Mouse (Mus musculus) limb, embryonic 14.5 days (tissue): ENCODE results near the gene Sema4c. TPM values are rescaled to one million over a fixed set of nuclear protein-coding genes. Genes with fewer than 3 reads are reported as not detected.

Experiments used
- ATAC-seq: fragments of 200-750 bp; cut with Nextera tagmentation; 2 replicates; pipeline ENCODE4 v1.8.0; 2017; ENCODE audit warnings: low read depth, moderate number of reproducible peaks, moderate TSS enrichment; ENCODE audit not compliant: low FRiP score
- DNase-seq: peaks from one replicate; pipeline ENCODE4 v3.0.0-alpha.2; 2015; ENCODE audit warnings: low spot score
- H3K27ac ChIP-seq: fragments of 300-500 bp; sonication (generic); replicated peaks from 2 replicates; pipeline ENCODE4 v1.5.1; 2014; ENCODE audit warnings: low read depth, mild to moderate bottlenecking, low read length, moderate library complexity, mixed read lengths
- H3K27me3 ChIP-seq: fragments of 300-500 bp; sonication (generic); 2 replicates; pipeline ENCODE4 v1.6.1; 2014; ENCODE audit warnings: low read length, mixed read lengths; ENCODE audit not compliant: control insufficient read depth, insufficient read depth
- H3K36me3 ChIP-seq: fragments of 300-500 bp; sonication (generic); 2 replicates; pipeline ENCODE4 v1.6.1; 2014; ENCODE audit warnings: mild to moderate bottlenecking, low read length, moderate library complexity, mixed read lengths; ENCODE audit not compliant: control insufficient read depth, insufficient read depth
- H3K4me1 ChIP-seq: fragments of 300-500 bp; sonication (generic); 2 replicates; pipeline ENCODE4 v1.6.1; 2014; ENCODE audit warnings: antibody characterized with exemption, low read length, mixed read lengths; ENCODE audit not compliant: control insufficient read depth, insufficient read depth
- H3K4me2 ChIP-seq: fragments of 300-500 bp; sonication (generic); replicated peaks from 2 replicates; pipeline ENCODE4 v1.6.1; 2014; ENCODE audit warnings: low read depth, mild to moderate bottlenecking, low read length, moderate library complexity; ENCODE audit not compliant: severe bottlenecking
- H3K4me3 ChIP-seq: fragments of 300-500 bp; sonication (generic); replicated peaks from 2 replicates; pipeline ENCODE4 v1.5.1; 2014; ENCODE audit warnings: low read length
- H3K9ac ChIP-seq: fragments of 300-500 bp; sonication (generic); 2 replicates; pipeline ENCODE4 v1.6.1; 2014; ENCODE audit warnings: mild to moderate bottlenecking, low read depth, low read length, moderate library complexity; ENCODE audit not compliant: severe bottlenecking
- H3K9me3 ChIP-seq: fragments of 300-500 bp; sonication (generic); 2 replicates; pipeline ENCODE4 v1.6.1; 2016; ENCODE audit warnings: low read length; ENCODE audit not compliant: control insufficient read depth
- POLR2A ChIP-seq: fragments of 200-500 bp; IDR thresholded peaks from 2 replicates; pipeline ENCODE4 v1.8.0; 2012; ENCODE audit warnings: inconsistent platforms, mild to moderate bottlenecking, moderate library complexity, borderline replicate concordance; ENCODE audit not compliant: insufficient read depth, insufficient read length; ENCODE audit errors: extremely low read depth
- WGBS: fragments of 180-500 bp; shearing (Covaris S2); extraction: QIAGEN DNeasy Blood & Tissue Kit; methylation state at CpG from one replicate; pipeline ENCODE4 v1.1.7; 2014; 5-methylcytosine and 5-hydroxymethylcytosine counted together
- polyA plus RNA-seq, 2 experiments: library from polyadenylated mRNA; depleted of rRNA in 1 of 2; stranded (reverse) in 1 of 2; unstranded in 1 of 2; fragments of >200 nt; fragmentation: Nextera tagmentation in 1 of 2; extraction: Ambion mirVana in 1 of 2; gene quantifications; 2 replicates each; pipeline versions ENCODE4 v1.2.1 to v1.2.3; 2012 to 2014

The Sema4c gene
- polyA plus RNA-seq, 2 experiments: 2.0 to 45.9 TPM

GRCm38 (mm10) chr1:36555798-36556395 lies 2.3 kb downstream of the Sema4c start:
- Histone ChIP-seq H3K4me1 (peaks cover 29% of the 10 kb centered on the region), H3K9me3 (no peaks in the 10 kb centered on the region), H3K9ac (peak overlapping the region; percentile 96), H3K27me3 (no peaks in the 10 kb centered on the region), H3K27ac (peak overlapping the region; percentile 99), H3K4me2 (peak overlapping the region; percentile 96), H3K36me3 (peaks cover 45% of the 10 kb centered on the region), H3K4me3 (peak overlapping the region; percentile 96)
- DNase-seq (no peak), ATAC-seq (no peak)
- no peak for TF ChIP-seq POLR2A
- WGBS: 3% methylated on average over 8 of the region's 8 CpGs

GRCm38 (mm10) chr1:36554633-36555399 lies 3.3 kb downstream of the Sema4c start:
- H3K4me1 ChIP-seq: peaks cover 29% of the 10 kb centered on the region
- peak overlapping the region; percentile 99; the same call in 1 of the 2 replicates for H3K27ac ChIP-seq
- peaks cover 56% of the 10 kb centered on the region for H3K36me3 ChIP-seq
- H3K4me3 ChIP-seq: peak overlapping the region; percentile 96
- no peak for ATAC-seq
- peak overlapping the region; percentile 96 for H3K4me2 ChIP-seq
- no peaks in the 10 kb centered on the region for H3K27me3 ChIP-seq
- H3K9me3 ChIP-seq: no peaks in the 10 kb centered on the region
- H3K9ac ChIP-seq: peak overlapping the region; percentile 96; the same call in 1 of the 2 replicates
- no peak for TF ChIP-seq POLR2A
- 66% methylated on average over 21 of the region's 21 CpGs for WGBS
- DNase-seq: no peak

GRCm38 (mm10) chr1:36552506-36552905 lies 5.6 kb downstream of the Sema4c start:
- no peak overlapping the region for H3K9ac ChIP-seq
- H3K4me1 ChIP-seq: peaks cover 30% of the 10 kb centered on the region
- DNase-seq: no peak
- no peak for TF ChIP-seq POLR2A
- H3K27ac ChIP-seq: no peak overlapping the region
- H3K4me3 ChIP-seq: no peak overlapping the region
- H3K4me2 ChIP-seq: no peak overlapping the region
- H3K9me3 ChIP-seq: no peaks in the 10 kb centered on the region
- 93% methylated on average over 16 of the region's 16 CpGs for whole genome bisulfite sequencing
- H3K36me3 ChIP-seq: peaks cover 72% of the 10 kb centered on the region
- no peak for ATAC-seq
- no peaks in the 10 kb centered on the region for H3K27me3 ChIP-seq

- H3K4me1 ChIP-seq: peaks cover 32% of the 10 kb centered on the region
- H3K36me3 ChIP-seq: peaks cover 72% of the 10 kb centered on the region
- H3K27me3 ChIP-seq: no peaks in the 10 kb centered on the region
- no peak overlapping the region for H3K4me2 ChIP-seq
- H3K27ac ChIP-seq: no peak overlapping the region
- DNase-seq (no peak), ATAC-seq (no peak)
- H3K4me3 ChIP-seq: no peak overlapping the region
- TF ChIP-seq POLR2A: no peak
- WGBS: 86% methylated on average over 17 of the region's 17 CpGs
- H3K9me3 ChIP-seq: no peaks in the 10 kb centered on the region
- no peak overlapping the region; the same call in 1 of the 2 replicates for H3K9ac ChIP-seq
Observed at GRCm38 (mm10) chr1:36551904-36552303, 6.2 kb downstream of the Sema4c start.

- ATAC-seq (no peak), DNase-seq (no peak)
- 82% methylated on average over 20 of the region's 20 CpGs for WGBS
- Histone ChIP-seq H3K9ac (no peak overlapping the region), H3K36me3 (peaks cover 69% of the 10 kb centered on the region), H3K4me2 (no peak overlapping the region), H3K27ac (no peak overlapping the region), H3K27me3 (no peaks in the 10 kb centered on the region), H3K4me3 (no peak overlapping the region), H3K4me1 (peaks cover 25% of the 10 kb centered on the region), H3K9me3 (no peaks in the 10 kb centered on the region)
- no peak for TF ChIP-seq POLR2A
Observed at GRCm38 (mm10) chr1:36550075-36550863, 7.9 kb downstream of the Sema4c start.
